Mouse (Mus musculus) liver, embryonic 14.5 days (tissue): ENCODE measurements around the gene Pnldc1. TPM values are rescaled to one million over a fixed set of nuclear protein-coding genes. Genes with fewer than 3 reads are reported as not detected.
"Not testable (repeated sequence)": the region's sequence is repeated elsewhere in the genome, so short reads cannot be mapped to it uniquely, and the experiment has no call there.

Experiments
- ATAC-seq: fragments of 200-750 bp; cut with Nextera tagmentation; 2 replicates; pipeline ENCODE4 v1.8.0; 2017; ENCODE audit warnings: moderate number of reproducible peaks, mild to moderate bottlenecking, moderate library complexity; ENCODE audit not compliant: insufficient read depth
- DNase-seq, 3 experiments: peaks; one replicate each; pipeline ENCODE4 v3.0.0-alpha.2; 2012 to 2013; ENCODE audit warnings: low read depth in 3 of 3, low spot score in 3 of 3
- H3K27ac ChIP-seq: fragments of 300-500 bp; sonication (generic); 2 replicates; pipeline ENCODE4 v1.5.1; 2014; ENCODE audit warnings: moderate library complexity, mild to moderate bottlenecking, control low read depth, inconsistent platforms
- H3K27me3 ChIP-seq: fragments of 300-500 bp; sonication (generic); 2 replicates; pipeline ENCODE4 v1.6.1; 2014; ENCODE audit warnings: mild to moderate bottlenecking, low read length, moderate library complexity; ENCODE audit not compliant: control insufficient read depth, insufficient read depth
- H3K36me3 ChIP-seq: fragments of 300-500 bp; sonication (generic); replicated peaks from 2 replicates; pipeline ENCODE4 v1.6.1; 2014; ENCODE audit warnings: low read depth; ENCODE audit not compliant: control insufficient read depth, insufficient read depth
- H3K4me1 ChIP-seq, 2 experiments: fragments of 200-500 bp in 1 of 2; fragments of 300-500 bp in 1 of 2; sonication (generic) in 1 of 2; replicated peaks; 2 replicates each; pipeline ENCODE4 v1.6.1; 2012 to 2014; ENCODE audit warnings: antibody characterized with exemption in 1 of 2, inconsistent platforms in 1 of 2, low read length in 1 of 2; ENCODE audit not compliant: control insufficient read depth in 2 of 2, insufficient read depth in 2 of 2
- H3K4me2 ChIP-seq: fragments of 300-500 bp; sonication (generic); 2 replicates; pipeline ENCODE4 v1.6.1; 2014; ENCODE audit warnings: low read depth, mild to moderate bottlenecking, control low read depth, moderate library complexity
- H3K4me3 ChIP-seq, 2 experiments: fragments of 200-500 bp in 1 of 2; fragments of 300-500 bp in 1 of 2; sonication (generic) in 1 of 2; 2 replicates each; pipeline ENCODE4 v1.5.1; 2012 to 2014; ENCODE audit warnings: low read depth in 2 of 2, low read length in 2 of 2, mild to moderate bottlenecking in 2 of 2, control low read depth in 1 of 2, inconsistent platforms in 1 of 2, moderate library complexity in 1 of 2; ENCODE audit not compliant: insufficient read depth in 1 of 2
- H3K9ac ChIP-seq: fragments of 300-500 bp; sonication (generic); replicated peaks from 2 replicates; pipeline ENCODE4 v1.6.1; 2014; ENCODE audit warnings: mild to moderate bottlenecking, control low read depth, moderate library complexity
- H3K9me3 ChIP-seq: fragments of 300-500 bp; sonication (generic); 2 replicates; pipeline ENCODE4 v1.6.1; 2016; ENCODE audit warnings: low read length, mixed read lengths; ENCODE audit not compliant: control insufficient read depth
- CTCF ChIP-seq: IDR thresholded peaks from 2 replicates; pipeline ENCODE4 v1.5.1; 2016; ENCODE audit warnings: antibody characterized with exemption, low read depth, control low read depth
- EP300 ChIP-seq: IDR thresholded peaks from 2 replicates; pipeline ENCODE4 v1.6.1; 2016; ENCODE audit warnings: antibody characterized with exemption, low read depth
- WGBS: fragments of 180-500 bp; shearing (Covaris S2); extraction: QIAGEN DNeasy Blood & Tissue Kit; methylation state at CpG from one replicate; pipeline ENCODE4 v1.1.7; 2014; ENCODE audit not compliant: insufficient replicate concordance; 5-methylcytosine and 5-hydroxymethylcytosine counted together
- polyA plus RNA-seq, 2 experiments: library from polyadenylated mRNA; depleted of rRNA in 1 of 2; stranded (reverse) in 1 of 2; unstranded in 1 of 2; fragments of >200 nt; fragmentation: Nextera tagmentation in 1 of 2; extraction: Ambion mirVana in 1 of 2; gene quantifications; 2 replicates each; pipeline versions ENCODE4 v1.2.1 to v1.2.3; 2012 to 2014

Gene Pnldc1
- polyA plus RNA-seq, 2 experiments: 0.44 to 0.50 TPM

DNA sequence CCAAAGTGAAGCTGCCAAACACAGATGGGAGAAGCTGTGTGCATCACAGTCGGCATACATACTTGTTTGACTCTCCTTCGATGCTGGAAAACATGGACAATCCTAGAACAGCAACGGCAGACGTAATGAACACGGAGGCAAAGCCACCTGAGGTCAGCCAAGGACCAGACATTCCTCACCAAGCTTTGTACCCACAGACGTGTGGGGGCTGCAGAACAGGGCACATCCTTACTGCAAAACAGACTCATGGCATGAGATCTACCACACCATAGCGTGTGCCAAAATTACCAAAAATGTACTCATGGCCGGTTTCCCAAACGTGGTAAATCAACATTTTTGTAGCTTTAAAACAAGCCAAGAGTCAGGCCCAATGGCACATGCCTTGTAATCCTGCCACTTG, 3.6 kb downstream of the Pnldc1 start:
- DNase-seq (no peak), ATAC-seq (no peak)
- Histone ChIP-seq H3K9ac (no peak overlapping the region), H3K4me3 (no peak overlapping the region), H3K9me3 (no peaks in the 10 kb centered on the region), H3K36me3 (peaks cover 8% of the 10 kb centered on the region), H3K4me2 (no peak overlapping the region), H3K4me1 (no peaks in the 10 kb centered on the region), H3K27ac (no peak overlapping the region), H3K27me3 (no peaks in the 10 kb centered on the region)
- WGBS: 80% methylated on average over 9 of the region's 9 CpGs
- TF ChIP-seq CTCF (no peak), EP300 (no peak)

DNA sequence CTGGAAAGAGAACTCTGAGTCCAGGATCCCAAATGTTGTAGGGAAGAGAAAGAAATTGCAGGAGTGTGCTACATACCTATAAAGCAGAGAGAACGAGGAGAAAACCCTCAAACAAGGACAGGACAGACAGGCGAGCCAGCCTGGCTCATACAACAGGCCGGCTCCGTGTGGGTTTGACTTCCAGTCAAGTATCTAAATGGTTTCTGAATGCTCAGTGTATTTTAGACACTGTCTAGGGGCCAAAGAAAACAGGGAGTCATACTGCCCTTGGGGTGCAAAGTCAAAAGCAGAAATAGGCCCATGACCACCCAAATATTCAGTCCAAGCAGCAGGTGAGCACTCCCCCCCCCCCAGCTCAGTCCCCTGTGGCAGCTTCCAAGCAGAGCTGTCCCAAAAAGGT, 4.2 kb downstream of the Pnldc1 start:
- no peak for ATAC-seq
- WGBS: 86% methylated on average over 4 of the region's 4 CpGs

DNA sequence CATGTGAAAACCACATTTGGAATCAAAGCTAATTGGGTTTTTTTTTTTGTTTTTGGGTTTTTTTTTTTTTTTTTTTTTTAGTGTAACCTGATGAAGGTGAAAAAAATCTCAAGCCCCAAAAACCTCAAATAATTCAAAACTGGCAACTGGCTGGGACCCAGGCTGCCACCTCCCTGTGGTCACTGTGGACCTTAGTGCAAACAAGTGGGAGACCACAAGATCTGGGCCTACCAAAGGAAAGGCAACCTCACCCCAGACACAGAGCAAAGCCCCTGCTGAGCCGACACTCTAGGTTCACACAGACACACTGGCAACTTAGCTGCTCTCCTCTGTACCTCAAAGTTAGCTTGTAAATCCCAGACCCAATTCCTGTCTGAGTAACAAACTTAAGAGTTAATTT, 5.7 kb downstream of the Pnldc1 start:
- no peak overlapping the region for H3K27ac ChIP-seq
- H3K9ac ChIP-seq: no peak overlapping the region
- TF ChIP-seq CTCF (no peak), EP300 (no peak)
- 76% methylated on average over 1 of the region's 1 CpGs for WGBS
- H3K4me3 ChIP-seq: no peak overlapping the region
- ATAC-seq (no peak), DNase-seq (no peak)
- H3K36me3 ChIP-seq: no peaks in the 10 kb centered on the region; the same call in 1 of the 2 replicates
- H3K9me3 ChIP-seq: no peaks in the 10 kb centered on the region
- H3K4me1 ChIP-seq: no peaks in the 10 kb centered on the region
- H3K4me2 ChIP-seq: no peak overlapping the region
- no peaks in the 10 kb centered on the region for H3K27me3 ChIP-seq

More for the DNA sequence above, 4.2 kb downstream of the Pnldc1 start:
- H3K4me3 ChIP-seq: no peak overlapping the region
- H3K4me1 ChIP-seq: no peaks in the 10 kb centered on the region
- no peaks in the 10 kb centered on the region for H3K27me3 ChIP-seq
- H3K4me2 ChIP-seq: no peak overlapping the region
- DNase-seq: no peak
- TF ChIP-seq EP300 (no peak), CTCF (no peak)
- no peaks in the 10 kb centered on the region for H3K9me3 ChIP-seq
- H3K27ac ChIP-seq: no peak overlapping the region
- H3K9ac ChIP-seq: no peak overlapping the region
- peaks cover 2% of the 10 kb centered on the region for H3K36me3 ChIP-seq

DNA sequence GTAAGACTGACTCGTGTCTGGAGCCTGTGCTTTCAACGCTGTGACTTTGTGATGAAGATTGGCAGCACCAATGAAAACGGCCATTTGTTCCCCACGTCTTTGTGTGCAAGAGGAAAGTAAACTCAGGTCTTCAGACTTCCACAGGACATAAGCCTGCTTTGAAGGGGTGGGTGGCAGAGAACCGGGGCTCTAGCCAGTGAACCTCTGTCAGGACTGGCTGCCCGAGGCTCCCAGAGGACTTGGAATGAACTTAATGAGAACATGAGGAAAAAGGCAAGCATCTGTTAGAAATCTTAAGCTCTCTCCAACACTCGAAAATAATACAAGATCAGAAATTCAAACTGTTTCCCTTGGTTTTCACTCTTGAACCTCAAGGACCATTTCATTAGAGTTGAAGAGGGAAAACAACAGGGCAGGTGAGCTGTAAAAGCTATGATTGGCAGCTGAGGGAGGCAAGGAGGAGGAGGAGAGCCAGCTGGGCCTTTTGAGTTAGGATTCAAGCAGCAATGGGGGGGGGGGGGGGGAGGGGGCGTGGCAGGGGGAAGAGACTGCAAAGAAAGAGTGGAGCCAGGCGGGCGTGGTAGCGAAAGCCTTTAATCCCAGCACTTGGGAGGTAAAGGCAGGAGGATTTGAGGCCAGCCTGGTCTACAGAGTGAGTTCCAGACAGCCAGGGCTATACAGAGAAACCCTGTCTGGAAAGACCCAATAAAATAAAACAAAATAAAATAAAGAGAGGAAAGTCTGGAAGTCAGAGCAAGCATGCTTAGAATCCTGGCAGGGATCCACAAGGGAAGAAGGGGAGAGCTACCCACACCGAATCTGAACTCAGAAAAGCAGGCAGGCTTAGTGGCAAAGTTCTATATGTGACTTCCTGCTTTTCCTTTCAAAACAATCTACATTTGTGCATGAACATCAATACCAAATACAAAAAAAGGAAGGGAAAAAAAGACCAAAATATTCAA, 6.4 kb downstream of the Pnldc1 start:
- H3K9ac ChIP-seq: no peak overlapping the region
- no peak overlapping the region for H3K4me3 ChIP-seq
- no peaks in the 10 kb centered on the region for H3K9me3 ChIP-seq
- TF ChIP-seq CTCF (no peak), EP300 (no peak)
- ATAC-seq (no peak), DNase-seq (no peak)
- H3K36me3 ChIP-seq: no peaks in the 10 kb centered on the region; the same call in 1 of the 2 replicates
- H3K27ac ChIP-seq: no peak overlapping the region
- H3K27me3 ChIP-seq: no peaks in the 10 kb centered on the region
- WGBS: 75% methylated on average over 11 of the region's 12 CpGs
- H3K4me1 ChIP-seq: no peaks in the 10 kb centered on the region
- no peak overlapping the region for H3K4me2 ChIP-seq

DNA sequence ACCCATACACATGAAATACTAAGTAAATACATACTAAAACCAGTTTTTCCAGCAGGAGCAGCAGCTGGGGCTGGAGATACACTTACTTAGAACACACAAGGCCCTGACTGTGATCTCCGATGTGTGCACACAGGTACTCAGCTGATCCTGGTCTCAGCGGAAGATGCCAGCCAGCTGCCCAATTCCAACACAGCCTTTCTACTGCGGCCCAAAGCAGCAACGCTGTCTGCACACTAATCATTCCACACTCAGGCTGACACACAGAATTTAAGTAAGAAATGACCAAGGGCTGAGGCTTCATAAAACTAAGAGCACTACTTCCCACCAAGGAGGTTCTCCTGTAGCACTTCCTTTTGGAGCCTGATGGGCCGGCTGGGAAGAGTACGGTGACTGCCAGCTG, 7.7 kb downstream of the Pnldc1 start:
- Histone ChIP-seq H3K4me2 (no peak overlapping the region), H3K27me3 (no peaks in the 10 kb centered on the region), H3K9ac (no peak overlapping the region), H3K27ac (no peak overlapping the region), H3K4me3 (no peak overlapping the region), H3K36me3 (no peaks in the 10 kb centered on the region; the same call in 1 of the 2 replicates), H3K4me1 (no peaks in the 10 kb centered on the region), H3K9me3 (no peaks in the 10 kb centered on the region)
- 89% methylated on average over 6 of the region's 6 CpGs for WGBS
- ATAC-seq: no peak
- no peak for DNase-seq
- no peak for TF ChIP-seq EP300
- TF ChIP-seq CTCF: no peak

DNA sequence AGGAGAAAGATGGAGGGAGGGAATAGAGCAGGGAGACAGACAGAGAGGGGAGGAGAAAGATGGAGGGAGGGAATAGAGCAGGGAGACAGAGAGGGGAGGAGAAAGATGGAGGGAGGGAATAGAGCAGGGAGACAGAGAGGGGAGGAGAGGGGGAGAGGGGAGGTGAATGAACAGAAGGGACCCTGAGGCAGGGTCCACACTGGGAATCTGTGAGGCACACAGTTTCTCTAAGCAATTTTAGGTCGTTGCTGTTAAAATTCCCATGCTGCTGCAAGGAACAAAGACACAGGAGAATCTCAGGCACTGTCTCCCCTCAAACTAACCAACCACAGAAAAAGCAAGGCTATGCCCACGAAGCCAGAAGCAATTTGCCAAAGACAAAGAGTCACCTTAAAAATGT, 11.4 kb downstream of the Pnldc1 start:
- not testable (repeated sequence) for H3K36me3 ChIP-seq, DNase-seq, H3K9me3 ChIP-seq, H3K4me2 ChIP-seq, H3K9ac ChIP-seq, ATAC-seq, H3K27me3 ChIP-seq, H3K27ac ChIP-seq, H3K4me1 ChIP-seq, H3K4me3 ChIP-seq
- WGBS: 61% methylated on average over 2 of the region's 2 CpGs
